Mouse (Mus musculus) adrenal gland, postnatal 36 days (tissue): Measurements from ENCODE around the gene Olfr1191-ps1. TPM values are rescaled to one million over a fixed set of nuclear protein-coding genes. Genes with fewer than 3 reads are reported as not detected.
"Not testable (repeated sequence)": the region's sequence is repeated elsewhere in the genome, so short reads cannot be mapped to it uniquely, and the experiment has no call there.

ENCODE experiments used
- DNase-seq, 2 experiments: peaks; one replicate each; pipeline ENCODE4 v3.0.0; 2021; ENCODE audit warnings: mixed read lengths in 1 of 2
- long read RNA-seq, 2 experiments: library from polyadenylated mRNA; stranded (forward); transcript quantifications; one replicate each; pipeline ENCODE4 v2.0.0; 2021; ENCODE audit warnings: borderline sequencing depth in 2 of 2
- total RNA-seq, 2 experiments: library from RNA; stranded (reverse); gene quantifications; 2 replicates each; pipeline ENCODE4 v1.2.3; 2021

The Olfr1191-ps1 gene
- under 1 TPM in 1 of 2 experiments, not detected in 1; 0.03 TPM for total RNA-seq
- long read RNA-seq, experiment 1, result 0 reads
- long read RNA-seq, experiment 2, result 0 reads

GRCm38 (mm10) chr2:88640242-88640641 is at the start of gene Olfr1191-ps1:
Gene Olfr1191-ps1 (plus strand): TSS chr2:88640542.
- DNase-seq, result not testable (repeated sequence)

GRCm38 (mm10) chr2:88648209-88648608 is 7.9 kb downstream of the Olfr1191-ps1 start, which contains the start of gene Olfr1192-ps1:
Gene Olfr1192-ps1 (plus strand): TSS chr2:88648509.
- DNase-seq, result no peak

GRCm38 (mm10) chr2:88675328-88675727 is 35.0 kb downstream of the Olfr1191-ps1 start, which contains the start of gene Olfr1193:
Gene Olfr1193 (plus strand): TSS chr2:88675628.
- DNase-seq, result not testable (repeated sequence)

- no peak for DNase-seq
Measured at GRCm38 (mm10) chr2:88689087-88689486, 48.7 kb downstream of the Olfr1191-ps1 start, which contains the start of gene Olfr1195. Gene Olfr1195 (minus strand): TSS chr2:88689187.

Other genes starting within 250 kb of the Olfr1191-ps1 start
- not detected for gene Olfr1179, start 234.1 kb upstream of the Olfr1191-ps1 start, total RNA-seq
- gene Olfr1180, start 221.4 kb upstream of the Olfr1191-ps1 start, total RNA-seq, result not detected
- gene Olfr1181, start 214.4 kb upstream of the Olfr1191-ps1 start, total RNA-seq, result not detected
- gene Gm13757, start 191.4 kb upstream of the Olfr1191-ps1 start, total RNA-seq, result not detected
- gene Olfr1183, start 185.7 kb upstream of the Olfr1191-ps1 start, total RNA-seq, result not detected
- gene Olfr1184, start 156.9 kb upstream of the Olfr1191-ps1 start, total RNA-seq, result not detected
- gene Olfr1185-ps1, start 147.2 kb upstream of the Olfr1191-ps1 start, total RNA-seq, result not detected
- not detected for gene Olfr1186, start 122.0 kb upstream of the Olfr1191-ps1 start, total RNA-seq
- not detected for gene Olfr1188, start 83.6 kb upstream of the Olfr1191-ps1 start, total RNA-seq
- gene Olfr1189, start 54.1 kb upstream of the Olfr1191-ps1 start, total RNA-seq, result not detected
- not detected for gene Olfr1192-ps1, start 8.0 kb downstream of the Olfr1191-ps1 start, total RNA-seq
- not detected for gene Olfr1193, start 35.1 kb downstream of the Olfr1191-ps1 start, total RNA-seq
- gene Olfr1195, start 48.6 kb downstream of the Olfr1191-ps1 start, total RNA-seq, result not detected
- not detected for gene Olfr1196, start 64.1 kb downstream of the Olfr1191-ps1 start, total RNA-seq
- gene Olfr1197, start 91.8 kb downstream of the Olfr1191-ps1 start, total RNA-seq, result not detected
- not detected for gene Olfr1198, start 110.8 kb downstream of the Olfr1191-ps1 start, total RNA-seq
- not detected for gene Olfr1199, start 119.9 kb downstream of the Olfr1191-ps1 start, total RNA-seq
- gene Olfr1200, start 129.9 kb downstream of the Olfr1191-ps1 start, total RNA-seq, result not detected
- not detected for gene Olfr1201, start 152.5 kb downstream of the Olfr1191-ps1 start, total RNA-seq
- not detected for gene Olfr1202, start 174.0 kb downstream of the Olfr1191-ps1 start, total RNA-seq
- not detected for gene Olfr1205, start 189.2 kb downstream of the Olfr1191-ps1 start, total RNA-seq
- not detected for gene Olfr1204, start 208.8 kb downstream of the Olfr1191-ps1 start, total RNA-seq
- gene Olfr1206, start 222.7 kb downstream of the Olfr1191-ps1 start, total RNA-seq, result not detected